Mouse (Mus musculus) retina, postnatal 7 days (tissue): ENCODE results near the gene Arvcf.

Experiments used
- DNase-seq: peaks from one replicate; pipeline ENCODE4 v3.0.0-alpha.2; 2012; ENCODE audit warnings: low read depth, low spot score

Arvcf gene

DNA sequence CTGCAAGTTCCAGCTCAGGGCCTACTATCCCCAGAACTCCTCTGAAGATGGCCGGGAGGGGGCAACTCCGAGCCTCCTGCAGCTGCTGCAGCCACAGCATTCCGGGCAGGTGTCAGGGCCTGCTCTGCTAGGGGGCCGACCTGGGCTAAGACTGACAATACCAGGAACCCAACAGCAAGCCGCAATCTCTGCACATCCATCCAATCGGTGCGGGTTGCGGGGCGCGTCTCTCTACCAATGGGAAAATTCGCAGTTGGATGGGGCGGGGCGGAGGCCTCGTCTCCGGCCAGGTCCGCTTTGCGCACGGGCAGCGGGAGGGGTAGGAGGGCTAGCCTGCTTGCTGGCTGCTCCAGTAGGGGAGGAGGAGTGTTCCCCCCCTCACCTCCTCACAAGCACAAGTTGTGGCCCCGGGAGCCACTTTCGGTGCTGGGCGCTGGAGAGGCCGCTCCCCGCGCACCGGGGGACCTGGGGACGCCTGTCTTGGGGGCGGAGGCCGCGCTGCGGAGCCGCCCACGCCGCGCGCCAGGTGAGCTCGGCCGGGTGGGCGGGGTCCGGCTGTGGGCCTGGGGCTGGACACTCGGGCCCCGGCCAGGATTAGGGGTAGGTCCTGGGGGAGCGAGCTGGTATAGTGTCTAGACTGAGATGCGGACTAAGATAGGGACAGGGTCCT, at the start of gene Arvcf, which contains the start of gene Tango2:
Gene Arvcf, plus strand, starts transcription at position 252 of the 670 bp plus-strand sequence.
Gene Tango2, minus strand, starts transcription at position 173 of the 670 bp plus-strand sequence.
- DNase-seq: peak; percentile 87

DNA sequence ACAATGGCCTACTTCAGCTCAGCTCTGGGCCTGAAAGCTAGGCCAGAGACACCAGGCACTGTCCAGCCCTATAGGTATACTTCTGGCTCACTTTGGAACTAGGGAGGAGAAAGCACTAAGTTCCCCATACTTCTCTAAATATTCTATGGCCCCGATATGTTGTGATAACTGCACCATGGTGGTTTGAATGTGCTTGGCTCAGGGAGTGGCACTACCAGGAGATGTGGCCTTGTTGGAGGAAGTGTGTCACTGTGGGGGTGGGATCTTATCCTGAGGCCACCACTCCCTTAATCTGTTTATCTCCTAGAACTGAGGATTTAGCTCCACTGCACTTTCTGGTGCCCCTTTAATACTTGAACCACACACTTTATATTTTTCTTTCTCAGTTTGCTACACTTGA, 39.8 kb upstream of the Arvcf start:
- no peak for DNase-seq

DNA sequence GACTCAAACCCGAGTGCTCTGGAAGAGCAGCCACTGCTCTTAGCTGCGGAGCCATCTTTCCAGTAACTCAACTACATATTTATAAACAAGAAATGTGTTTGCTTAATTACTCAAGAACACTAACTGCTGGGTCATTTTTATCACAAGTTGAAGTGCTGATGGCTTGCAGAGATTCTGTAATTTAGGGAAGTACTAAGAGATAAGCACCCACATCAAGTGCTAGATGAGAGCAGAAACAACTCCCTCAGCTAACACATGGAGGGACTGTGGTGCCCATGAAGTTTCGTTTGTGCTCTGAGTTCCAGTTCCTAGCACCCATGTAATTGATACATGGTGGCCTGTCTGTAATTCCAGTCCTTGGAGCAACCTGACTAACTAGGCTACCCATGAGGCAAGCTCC, 29.0 kb upstream of the Arvcf start:
- no peak for DNase-seq

DNA sequence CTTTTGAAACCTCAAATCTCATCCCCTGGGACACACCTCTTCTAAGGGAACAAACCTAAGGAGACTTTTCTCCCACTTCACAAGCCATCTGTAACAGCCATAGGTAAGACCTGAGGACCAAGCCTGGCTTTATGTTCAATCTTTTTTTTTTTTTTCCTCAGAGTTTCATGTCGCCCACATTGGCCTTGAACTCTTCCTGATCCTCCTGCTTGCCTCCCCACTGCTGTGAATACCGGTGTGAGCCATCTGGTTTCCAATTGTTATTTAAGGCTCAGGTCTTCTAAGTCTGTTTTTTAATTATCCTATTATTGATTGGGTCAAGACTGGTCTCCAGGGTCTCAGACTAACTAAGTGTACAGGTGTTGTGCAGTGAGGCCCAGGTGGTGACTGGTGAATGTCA, 26.5 kb upstream of the Arvcf start:
- DNase-seq: no peak

DNA sequence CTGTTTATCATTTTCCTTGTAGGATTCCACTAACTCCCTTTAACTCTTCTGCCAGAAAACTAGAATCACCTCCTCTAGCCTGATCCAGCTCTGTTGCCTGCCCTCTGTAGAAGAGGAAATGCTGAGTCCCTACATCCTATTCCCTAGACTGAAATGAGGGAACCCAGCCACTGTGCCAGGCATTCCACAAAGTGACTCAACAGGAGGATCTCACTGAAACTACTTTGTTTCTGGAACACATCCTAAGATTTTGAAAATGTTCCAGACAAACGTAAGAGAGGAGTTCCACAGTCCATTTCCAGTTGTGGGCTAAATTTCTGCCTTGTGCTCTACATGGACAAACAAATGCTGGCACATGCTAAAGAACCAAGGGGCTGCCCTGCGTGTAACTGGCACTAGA, 24.5 kb upstream of the Arvcf start:
- no peak for DNase-seq

DNA sequence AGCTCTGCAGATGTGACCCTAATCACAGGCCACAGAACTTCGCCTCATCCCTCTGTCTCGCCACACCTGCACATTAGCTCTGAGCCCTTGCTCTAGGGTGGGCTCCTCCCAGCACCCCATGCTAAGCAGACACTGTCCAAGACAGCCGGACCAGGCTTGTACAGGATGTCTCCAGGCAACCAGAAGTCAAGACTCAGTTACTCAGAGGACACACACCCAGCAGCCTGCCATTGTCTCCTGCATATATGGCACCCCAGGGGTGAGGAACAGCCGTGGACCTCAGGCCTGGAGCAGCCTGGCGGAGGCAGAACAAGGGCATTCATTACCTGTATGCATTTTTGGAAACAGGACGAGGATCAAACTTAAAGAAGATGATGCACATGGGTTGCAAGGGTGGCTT, 24.0 kb upstream of the Arvcf start:
- DNase-seq: no peak

DNA sequence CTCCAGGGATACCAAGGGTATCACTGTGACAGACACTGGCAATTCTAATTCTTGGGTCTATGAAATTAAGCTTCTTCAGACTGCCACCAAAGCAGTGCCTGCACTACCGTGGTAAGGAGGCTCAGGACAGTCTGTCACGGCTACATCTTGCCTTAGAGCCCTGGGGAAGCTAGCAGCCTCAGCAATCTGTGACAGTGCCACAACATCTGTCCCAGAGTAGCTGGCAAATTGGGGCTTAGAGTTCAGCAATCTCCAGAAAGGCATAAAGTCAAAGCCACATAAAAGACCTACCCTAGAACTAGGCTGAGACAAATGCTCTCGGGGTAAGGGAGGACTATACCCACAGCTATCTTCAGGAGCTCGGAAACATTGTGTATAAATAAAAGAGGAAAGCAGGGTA, 22.2 kb upstream of the Arvcf start:
- no peak for DNase-seq

DNA sequence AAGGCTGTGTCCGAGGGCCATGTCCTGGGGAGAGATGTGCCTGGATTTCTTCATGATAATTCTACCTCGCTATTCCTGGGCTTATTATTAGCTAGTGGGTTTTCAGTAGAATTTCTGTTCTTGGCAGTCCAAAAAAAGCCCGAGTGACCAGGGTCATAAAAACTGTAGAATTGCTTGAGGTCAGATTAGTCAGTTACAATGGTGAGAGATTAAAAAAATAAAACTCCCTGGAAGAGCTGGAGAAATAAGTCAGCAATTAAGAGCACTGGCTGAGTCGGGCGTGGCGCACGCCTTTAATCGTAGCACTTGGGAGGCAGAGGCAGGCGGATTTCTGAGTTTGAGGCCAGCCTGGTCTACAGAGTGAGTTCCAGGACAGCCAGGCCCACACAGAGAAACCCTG, 20.0 kb upstream of the Arvcf start:
- no peak for DNase-seq

DNA sequence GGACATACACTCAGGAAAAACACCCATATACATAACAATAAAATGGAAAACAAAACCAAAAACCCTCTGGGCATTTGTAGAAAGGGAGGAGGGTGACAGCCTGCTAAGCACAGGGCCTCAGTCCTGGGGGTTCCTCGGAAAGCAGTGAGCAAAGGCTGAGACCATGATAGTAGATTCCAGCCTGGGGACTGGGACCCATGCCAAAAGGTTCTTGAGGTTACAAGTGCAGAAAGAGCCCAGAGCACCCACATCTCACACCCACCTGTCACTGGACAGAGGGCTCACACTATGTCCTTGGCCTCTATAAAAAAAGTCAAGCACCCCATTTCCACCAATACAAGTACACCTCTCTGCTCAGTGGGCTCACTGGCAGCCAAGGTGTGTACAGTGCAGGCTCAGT, 19.5 kb upstream of the Arvcf start:
- no peak for DNase-seq

DNA sequence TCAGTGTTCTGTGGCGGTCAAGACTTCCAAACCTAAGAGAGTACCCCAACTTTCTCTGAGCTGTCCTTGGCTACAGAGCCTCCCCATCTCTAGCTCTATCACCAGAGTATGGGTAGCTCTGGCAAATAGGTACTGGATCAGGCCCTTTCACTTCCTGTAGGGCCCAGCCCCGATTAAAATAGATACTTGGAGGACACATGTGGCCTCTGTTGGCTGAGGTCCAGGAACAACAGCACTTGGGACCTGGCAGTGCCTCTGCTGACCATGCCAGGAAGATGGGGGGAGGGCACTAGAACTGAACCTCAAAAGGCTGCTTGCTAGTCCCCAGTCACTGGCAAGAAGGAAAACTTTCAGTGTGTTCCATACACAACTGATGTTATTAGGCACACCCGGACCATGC, 14.0 kb upstream of the Arvcf start:
- DNase-seq: no peak

DNA sequence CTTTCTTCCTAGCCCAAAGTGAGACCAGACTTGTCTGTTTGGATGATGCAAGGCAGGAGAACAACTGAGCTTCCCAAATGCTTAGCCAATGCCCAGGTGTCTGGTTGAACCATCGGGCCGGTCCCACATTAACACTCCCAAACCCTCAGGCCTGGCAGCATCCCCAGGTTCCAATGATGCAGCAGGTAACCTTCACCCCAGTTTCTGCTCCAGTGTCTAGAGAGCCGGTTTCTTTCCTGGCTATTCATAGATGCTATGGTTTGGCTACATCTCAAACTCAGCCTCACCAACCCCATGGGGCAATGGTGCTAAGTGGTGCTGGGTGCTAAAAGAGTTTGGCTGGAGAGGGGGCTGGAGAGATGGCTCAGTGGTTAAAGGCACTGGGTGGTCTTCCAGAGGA, 12.0 kb upstream of the Arvcf start:
- no peak for DNase-seq

DNA sequence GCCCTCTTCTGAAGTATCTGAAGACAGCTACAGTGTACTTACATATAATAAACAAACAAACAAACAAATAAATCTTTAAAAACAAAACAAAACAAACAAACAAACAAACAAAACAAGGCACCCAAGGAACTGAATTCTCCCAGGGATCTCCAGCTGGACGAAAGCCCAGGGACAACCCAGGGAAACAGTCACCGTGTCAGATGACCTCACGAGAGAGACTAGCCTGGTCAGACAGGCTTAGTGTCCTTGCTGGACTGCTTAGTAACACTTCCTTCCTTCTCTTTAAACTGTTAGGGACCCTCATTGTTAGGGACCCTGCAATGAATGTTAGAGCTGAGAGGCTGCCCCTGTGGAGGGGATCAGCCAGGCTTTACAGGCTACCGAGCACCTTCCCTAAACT, 10.7 kb upstream of the Arvcf start:
- DNase-seq: no peak

DNA sequence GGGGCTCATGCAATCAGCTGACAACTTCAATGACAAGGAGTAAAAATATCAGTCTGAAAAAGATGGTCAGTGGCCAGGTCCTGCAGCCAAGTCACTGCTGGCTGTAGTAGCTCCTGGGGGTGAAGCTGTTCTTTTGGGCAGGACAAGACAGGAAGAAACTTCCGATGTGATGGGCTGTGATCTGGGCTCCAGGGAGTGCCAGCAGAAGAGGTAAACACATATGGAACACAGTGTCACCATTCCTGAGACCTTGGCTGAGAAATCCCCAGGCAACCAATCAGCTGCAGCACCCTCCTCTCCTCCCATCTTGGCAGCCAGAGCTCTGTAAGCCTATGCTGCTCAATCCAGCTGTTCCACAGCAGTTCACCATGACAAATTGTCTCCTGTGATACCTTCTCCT, 8.1 kb upstream of the Arvcf start:
- DNase-seq: no peak

DNA sequence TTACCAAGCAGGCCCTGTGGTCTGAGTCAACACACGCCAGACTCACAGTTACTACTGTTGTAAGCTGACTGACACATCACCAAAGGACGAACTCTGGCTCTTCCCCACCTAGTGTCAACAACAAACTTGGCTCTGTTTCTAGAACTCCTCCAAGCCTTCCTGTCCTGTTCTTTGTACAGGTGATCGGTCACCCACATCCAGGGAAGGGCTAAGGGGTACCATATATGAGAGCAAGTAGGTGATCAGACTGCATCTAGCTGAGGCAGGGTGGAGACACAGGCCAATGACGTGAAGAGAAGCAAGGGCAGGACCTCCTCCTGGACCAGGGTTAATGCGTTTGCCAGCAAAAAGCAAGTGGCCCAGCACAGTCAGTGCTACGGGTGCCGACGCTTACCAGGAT, 6.4 kb upstream of the Arvcf start:
- DNase-seq: no peak

DNA sequence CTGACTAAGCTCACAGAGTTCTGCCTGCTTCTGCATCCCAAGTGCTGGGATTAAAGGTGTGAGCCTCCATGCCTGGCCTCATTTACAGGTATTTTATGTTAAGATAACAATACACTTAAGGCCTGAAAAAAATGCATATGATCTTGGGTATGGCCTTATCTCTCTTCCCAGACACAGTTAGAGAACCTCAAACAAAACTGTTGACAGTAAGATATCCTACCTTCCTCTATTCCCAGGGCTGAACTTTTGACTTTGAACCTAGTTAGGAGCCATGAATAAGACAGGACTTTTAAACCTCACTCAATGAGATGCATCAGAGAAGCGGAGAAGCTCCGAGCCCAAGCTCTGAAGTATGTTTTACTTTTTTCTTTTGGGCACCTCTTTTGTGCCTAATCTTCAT, 5.9 kb upstream of the Arvcf start:
- no peak for DNase-seq

DNA sequence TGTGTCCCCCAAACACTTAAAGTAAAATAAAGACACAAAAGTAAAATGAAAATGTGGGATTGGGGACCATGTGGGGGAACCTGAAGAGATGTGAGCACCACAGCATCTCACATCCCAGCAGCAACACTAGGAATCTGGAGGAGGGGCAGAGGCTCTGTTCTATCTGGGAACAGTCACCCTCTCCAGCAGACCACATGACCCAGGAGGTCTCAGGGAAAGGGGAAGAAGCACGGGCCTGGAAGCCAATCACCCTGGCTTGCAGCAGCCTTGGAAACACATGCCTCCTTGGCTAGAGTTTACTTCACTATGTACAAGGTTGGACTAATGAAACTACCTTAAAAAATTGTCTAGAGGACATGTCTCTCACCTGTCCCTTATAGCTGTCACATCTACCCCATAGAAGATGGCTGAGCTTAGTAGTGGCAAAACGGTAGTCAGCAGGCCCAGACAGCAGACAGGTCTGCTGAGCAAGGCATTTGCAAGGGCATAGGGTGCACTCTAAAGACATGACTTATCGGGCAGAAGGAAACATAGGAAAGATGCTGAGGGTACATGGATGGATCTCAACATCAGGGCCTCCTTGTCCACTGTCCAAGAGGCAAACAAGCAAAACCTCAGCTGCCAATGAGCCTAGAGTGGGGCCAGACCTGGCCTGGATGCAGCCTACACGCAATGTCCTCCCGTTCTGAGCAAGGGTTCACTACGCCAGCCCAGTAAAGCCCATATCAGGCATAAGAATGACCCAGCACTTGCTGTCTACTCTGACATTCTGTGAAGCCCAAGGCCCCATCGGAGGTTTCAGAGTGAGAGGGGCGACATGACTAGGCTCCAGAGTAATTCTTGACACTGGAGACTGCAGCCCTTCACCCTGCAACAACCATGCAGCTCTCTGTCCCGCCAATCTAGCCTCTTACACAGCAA, 5.1 kb upstream of the Arvcf start:
- no peak for DNase-seq

DNA sequence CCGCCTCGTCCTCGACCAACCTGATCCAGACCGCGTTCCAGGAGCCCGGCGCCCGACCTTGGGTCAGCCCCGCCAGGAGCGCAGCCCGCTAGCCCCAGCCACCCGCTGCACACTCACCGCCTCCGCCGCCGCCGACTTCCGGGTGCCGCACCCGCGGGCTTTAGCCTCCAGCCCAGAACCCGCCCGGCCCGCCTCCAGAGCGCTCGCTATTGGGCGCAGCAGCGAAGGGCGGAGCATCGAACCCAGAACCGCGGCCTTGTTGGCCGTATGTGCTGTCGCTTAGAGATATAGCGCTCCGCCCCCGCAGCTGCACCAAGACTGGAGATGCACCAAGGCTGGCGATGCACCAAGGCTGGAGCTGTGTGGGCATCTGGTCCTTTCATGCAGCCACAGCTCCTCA, 4.2 kb upstream of the Arvcf start:
- peak; percentile 86 for DNase-seq

DNA sequence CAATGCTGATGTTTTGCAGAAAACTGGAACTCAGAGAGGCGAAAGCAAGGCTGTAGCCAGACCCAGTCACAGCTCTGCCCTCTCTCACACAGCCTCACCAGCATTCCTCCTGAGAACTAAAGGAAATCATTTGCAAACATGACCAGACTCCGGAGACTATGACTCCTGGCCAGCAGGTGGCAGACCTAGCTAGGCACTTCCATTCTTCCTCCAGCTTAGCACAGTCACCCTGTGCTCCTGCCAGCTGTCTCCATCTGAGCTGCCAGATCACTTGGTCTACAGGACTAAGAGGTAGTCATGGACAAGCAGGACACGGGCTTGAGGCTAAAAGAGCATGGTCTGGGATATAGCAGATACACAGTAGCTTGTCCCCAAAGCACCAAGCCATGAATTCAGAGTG, 2.7 kb upstream of the Arvcf start:
- DNase-seq: peak; percentile 77

DNA sequence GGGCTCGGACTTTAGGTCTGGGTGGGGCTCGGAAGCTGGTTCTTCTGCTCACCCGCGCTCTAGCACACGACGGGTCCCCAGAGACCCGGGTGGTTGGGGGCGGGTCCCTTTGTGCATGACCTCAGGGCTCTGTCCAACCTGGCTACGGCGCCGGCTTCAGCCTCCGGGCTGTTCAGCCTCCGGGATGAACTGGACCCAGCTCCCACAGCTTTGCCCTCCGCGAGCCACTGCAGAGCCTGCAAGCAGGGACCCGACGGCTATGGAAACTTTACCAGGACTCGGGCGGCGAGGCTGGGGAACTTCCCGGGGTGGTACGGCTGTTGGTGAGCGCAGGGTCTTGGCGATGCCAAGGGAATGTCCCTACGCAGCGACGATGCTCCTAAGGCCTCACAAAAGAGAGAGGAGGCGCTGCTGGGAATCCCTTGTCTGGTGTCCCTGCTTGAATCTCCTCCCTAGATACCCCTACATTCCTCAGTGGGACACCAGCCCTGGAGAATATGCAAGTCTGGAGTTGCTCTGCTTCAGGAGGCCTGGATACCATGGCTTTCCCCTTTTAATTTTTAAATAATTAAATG, 706 bp downstream of the Arvcf start:
- no peak for DNase-seq

DNA sequence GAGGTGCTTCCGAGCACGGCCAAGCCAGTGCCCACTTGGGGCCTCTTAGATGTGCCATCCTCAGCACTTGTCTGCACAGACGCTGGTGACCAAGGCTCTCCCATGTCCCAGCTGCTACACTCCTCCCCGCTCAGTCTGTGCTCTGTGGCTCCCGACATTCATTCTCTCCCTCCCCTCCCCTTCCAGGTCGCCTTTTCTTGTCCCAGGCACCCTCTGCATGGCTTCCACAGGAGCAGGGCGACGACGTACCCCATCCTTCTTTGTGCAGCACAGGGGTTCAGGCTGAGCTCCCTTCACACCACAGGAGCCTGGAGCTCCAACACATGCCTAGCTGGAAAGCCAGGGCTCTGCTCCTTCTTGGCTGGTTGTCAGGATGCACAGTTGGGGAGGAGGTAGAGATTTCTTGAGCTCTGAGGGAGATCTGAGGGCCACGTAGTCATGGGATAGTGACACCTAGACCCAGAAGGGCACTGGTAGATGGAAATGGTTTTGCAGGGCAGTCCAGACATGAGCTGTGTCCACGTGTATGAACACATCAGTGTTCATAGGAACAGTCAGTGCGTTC, 1.9 kb downstream of the Arvcf start:
- no peak for DNase-seq

DNA sequence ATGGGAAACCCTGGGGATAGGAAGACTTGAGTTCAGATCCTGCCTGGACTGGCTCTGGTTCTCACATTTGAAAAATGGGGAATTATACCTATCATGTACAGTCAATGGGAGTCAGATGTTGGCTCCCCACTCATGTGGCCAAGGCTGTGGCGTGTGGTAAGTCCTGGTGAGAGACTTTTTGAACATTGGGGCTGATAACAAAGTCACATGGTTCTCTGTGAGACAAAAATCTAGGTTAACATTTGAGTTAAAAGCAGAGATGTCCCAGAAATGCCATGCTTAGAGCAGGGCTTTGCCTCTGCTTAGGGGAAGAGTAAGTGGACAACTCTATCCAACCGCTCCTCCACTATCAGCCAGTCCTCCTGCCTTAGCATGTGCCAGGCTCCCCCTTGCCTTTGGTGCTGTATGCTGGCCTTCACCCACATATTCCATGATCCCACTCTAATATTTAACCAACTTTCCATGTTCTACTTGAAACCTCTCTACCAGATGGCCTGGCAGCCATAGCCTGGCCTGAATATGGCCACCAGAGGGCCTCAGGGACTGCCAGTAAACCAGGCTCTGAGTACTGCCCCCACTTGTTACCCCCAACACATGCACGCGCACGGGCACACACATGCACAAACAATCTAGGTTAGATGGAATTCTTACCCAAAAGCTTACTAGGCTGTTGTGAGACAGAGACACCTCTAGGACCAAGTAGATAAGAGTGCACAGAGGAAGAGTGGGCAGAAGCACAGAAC, 3.5 kb downstream of the Arvcf start:
- DNase-seq: no peak

DNA sequence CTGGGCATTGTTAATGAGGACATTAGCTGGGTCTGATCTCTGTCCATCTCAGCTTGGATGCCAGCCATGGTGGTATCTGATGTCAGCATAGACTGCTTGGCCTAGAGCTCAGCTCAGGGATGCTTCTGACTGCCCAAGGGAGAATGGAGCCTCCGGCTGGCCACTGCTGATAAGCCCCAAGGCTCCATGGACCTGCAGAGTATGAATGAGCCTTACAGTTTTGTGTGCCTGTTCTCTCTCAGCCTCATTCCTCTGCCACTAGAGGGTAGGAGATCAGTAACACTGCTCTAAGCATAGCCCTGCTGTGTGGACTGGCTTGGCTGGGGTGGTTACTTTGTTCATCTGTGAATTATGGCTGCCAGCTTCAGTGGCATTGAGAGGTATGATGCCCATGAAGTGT, 5.1 kb downstream of the Arvcf start:
- DNase-seq: no peak
